Mouse (Mus musculus): ENCODE measurements around the gene Nr0b2.

DNA sequence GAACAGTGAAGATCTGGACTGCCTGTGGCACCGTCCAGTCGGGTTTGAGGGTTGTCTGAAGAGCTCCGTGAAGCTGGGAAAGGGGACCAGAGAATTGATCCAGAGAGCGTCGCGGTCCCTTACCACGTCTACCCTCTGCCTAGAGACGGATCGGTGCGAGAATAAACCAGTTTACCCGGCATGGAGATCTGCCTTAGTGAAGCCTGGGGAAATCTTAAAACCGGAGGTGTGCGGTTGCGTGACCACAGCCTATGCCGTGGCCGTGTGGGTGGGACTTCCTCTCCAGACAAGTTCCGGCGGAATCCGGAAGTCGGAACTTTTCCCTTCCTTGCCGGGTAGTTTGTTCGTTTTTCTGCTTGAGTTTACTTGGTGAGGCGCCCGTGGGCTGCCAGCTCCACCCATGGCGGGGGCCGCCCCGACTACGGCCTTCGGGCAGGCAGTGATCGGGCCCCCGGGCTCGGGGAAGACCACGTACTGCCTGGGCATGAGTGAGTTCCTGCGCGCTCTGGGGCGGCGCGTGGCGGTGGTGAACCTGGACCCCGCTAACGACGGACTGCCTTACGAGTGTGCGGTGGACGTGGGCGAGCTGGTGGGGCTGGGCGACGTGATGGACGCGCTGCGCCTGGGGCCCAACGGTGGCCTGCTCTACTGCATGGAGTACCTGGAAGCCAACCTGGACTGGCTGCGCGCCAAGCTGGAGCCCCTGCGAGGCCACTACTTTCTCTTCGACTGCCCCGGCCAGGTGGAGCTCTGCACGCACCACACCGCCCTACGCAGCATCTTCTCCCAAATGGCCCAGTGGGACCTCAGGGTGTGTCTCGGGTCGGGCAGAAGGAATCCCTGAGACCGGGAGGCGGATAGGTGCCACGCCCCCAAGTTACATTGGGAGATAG, 31.1 kb downstream of the Nr0b2 start, which contains the start of gene Gpn2:
- TF ChIP-seq POLR2A (IDR thresholded peaks at IDR 0.05; ENCODE audit: borderline replicate concordance, control insufficient read depth, low read depth, low read length) (peak; percentile 22; the same call in 1 of the 2 replicates), CTCF (IDR thresholded peaks at IDR 0.05; ENCODE audit: control insufficient read depth, insufficient read depth, low read length) (no peak)
